Mouse (Mus musculus): ENCODE data around the gene D430042O09Rik. TPM values are rescaled to one million over a fixed set of nuclear protein-coding genes. Genes with fewer than 3 reads are reported as not detected.

D430042O09Rik gene
- total RNA-seq, 2 experiments from 2014 or later, result 1.9 to 4.1 TPM

DNA sequence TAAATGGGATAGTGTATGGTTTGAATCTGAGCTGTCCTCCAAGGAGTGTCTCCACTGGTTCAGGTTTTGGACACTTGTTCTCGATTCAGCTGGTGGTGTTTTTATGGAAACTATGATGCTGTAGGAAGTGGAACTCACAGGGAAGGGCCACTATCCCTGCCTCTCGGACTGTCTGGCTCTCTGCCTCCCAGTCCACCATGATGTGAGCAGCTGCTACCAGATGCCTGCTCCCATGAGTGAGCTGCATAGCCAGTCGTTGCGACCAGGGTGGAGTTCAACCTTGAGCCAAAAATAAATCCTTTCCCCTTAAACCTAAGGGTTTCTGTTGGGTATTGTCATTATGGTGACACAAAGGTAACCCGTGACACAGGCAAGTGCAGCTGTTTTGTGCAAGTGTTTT, 216.4 kb downstream of the D430042O09Rik start:
- ATAC-seq (replicated peaks; ENCODE audit: low FRiP score, poor library complexity, severe bottlenecking), result no peak

Other genes starting within 250 kb of the D430042O09Rik start
- 21.7 and 24.0 TPM in 2 replicates for gene Nsmce1, start 216.3 kb upstream of the D430042O09Rik start, total RNA-seq (2015; ENCODE audit: low replicate concordance)
- 12.8 and 18.6 TPM in 2 replicates for gene Nsmce1, start 216.3 kb upstream of the D430042O09Rik start, total RNA-seq (2017; ENCODE audit: low replicate concordance)
- gene Il4ra, start 155.8 kb upstream of the D430042O09Rik start, total RNA-seq (2015; ENCODE audit: low replicate concordance), result 1.3 and 6.1 TPM in 2 replicates
- 4.0 and 6.1 TPM in 2 replicates for gene Il4ra, start 155.8 kb upstream of the D430042O09Rik start, total RNA-seq (2017; ENCODE audit: low replicate concordance)
- gene Il21r, start 104.5 kb upstream of the D430042O09Rik start, total RNA-seq (2015; ENCODE audit: low replicate concordance), result 1.3 TPM in 2 replicates
- gene Il21r, start 104.5 kb upstream of the D430042O09Rik start, total RNA-seq (2017; ENCODE audit: low replicate concordance), result 0.42 and 0.43 TPM in 2 replicates
- gene Gtf3c1, start 108 bp upstream of the D430042O09Rik start, total RNA-seq (2015; ENCODE audit: low replicate concordance), result 5.2 and 10.2 TPM in 2 replicates
- 8.9 and 15.8 TPM in 2 replicates for gene Gtf3c1, start 108 bp upstream of the D430042O09Rik start, total RNA-seq (2017; ENCODE audit: low replicate concordance)

All from erythroblast, adult 5-6 weeks (primary cell).